Mouse (Mus musculus) spleen, postnatal 4 days (tissue): ENCODE data around the gene Creb3l2.
A peak's percentile ranks its signal among the peaks of the same experiment; 100 is the strongest.
"Not testable (repeated sequence)": the region's sequence is repeated elsewhere in the genome, so short reads cannot be mapped to it uniquely, and the experiment has no call there.

Source experiments
- DNase-seq, 2 experiments: peaks; one replicate each; pipeline ENCODE4 v3.0.0; 2022; ENCODE audit warnings: low spot score in 2 of 2

The Creb3l2 gene

GRCm38 (mm10) chr6:37442041-37442667, at the start of gene Creb3l2:
Gene Creb3l2 (minus strand): TSS chr6:37442146.
- peak; percentile 92 to 94 for DNase-seq

GRCm38 (mm10) chr6:37486502-37486901, 44.6 kb upstream of the Creb3l2 start:
- no peak for DNase-seq

- no peak for DNase-seq
These were observed 42.7 kb upstream of the Creb3l2 start for GRCm38 (mm10) chr6:37484588-37485070.

GRCm38 (mm10) chr6:37483262-37483661, 41.3 kb upstream of the Creb3l2 start:
- DNase-seq, result peak in 1 of 2 experiments; percentile 26

- DNase-seq, result no peak
These were observed 39.2 kb upstream of the Creb3l2 start for GRCm38 (mm10) chr6:37481147-37481546.

GRCm38 (mm10) chr6:37480008-37480407, 38.1 kb upstream of the Creb3l2 start:
- DNase-seq, result no peak

- no peak for DNase-seq
These were observed 36.5 kb upstream of the Creb3l2 start for GRCm38 (mm10) chr6:37478481-37478880.

- DNase-seq, result no peak
These were observed 31.9 kb upstream of the Creb3l2 start for GRCm38 (mm10) chr6:37473674-37474342.

- DNase-seq, result no peak
These were observed 28.3 kb upstream of the Creb3l2 start for GRCm38 (mm10) chr6:37470216-37470615.

- DNase-seq, result no peak
These were observed 23.9 kb upstream of the Creb3l2 start for GRCm38 (mm10) chr6:37465847-37466246.

- no peak for DNase-seq
These were observed 23.4 kb upstream of the Creb3l2 start for GRCm38 (mm10) chr6:37465356-37465755.

- no peak for DNase-seq
These were observed 22.6 kb upstream of the Creb3l2 start for GRCm38 (mm10) chr6:37464585-37464984.

- peak in 1 of 2 experiments; percentile 33 for DNase-seq
These were observed 21.9 kb upstream of the Creb3l2 start for GRCm38 (mm10) chr6:37463517-37464482.

GRCm38 (mm10) chr6:37460681-37461080, 18.7 kb upstream of the Creb3l2 start:
- no peak for DNase-seq

- DNase-seq, result not testable (repeated sequence)
These were observed 17.7 kb upstream of the Creb3l2 start for GRCm38 (mm10) chr6:37459656-37460055.

- no peak for DNase-seq
These were observed 16.2 kb upstream of the Creb3l2 start for GRCm38 (mm10) chr6:37457990-37458655.

GRCm38 (mm10) chr6:37455540-37455939, 13.6 kb upstream of the Creb3l2 start:
- DNase-seq, result no peak

GRCm38 (mm10) chr6:37453047-37453446, 11.1 kb upstream of the Creb3l2 start:
- DNase-seq, result no peak

GRCm38 (mm10) chr6:37451664-37452063, 9.7 kb upstream of the Creb3l2 start:
- DNase-seq, result no peak

- peak; percentile 54 to 77 for DNase-seq
These were observed 5.9 kb upstream of the Creb3l2 start for GRCm38 (mm10) chr6:37447704-37448466.

GRCm38 (mm10) chr6:37442781-37443180, 835 bp upstream of the Creb3l2 start:
- no peak for DNase-seq
